In the genomic region with DNA sequence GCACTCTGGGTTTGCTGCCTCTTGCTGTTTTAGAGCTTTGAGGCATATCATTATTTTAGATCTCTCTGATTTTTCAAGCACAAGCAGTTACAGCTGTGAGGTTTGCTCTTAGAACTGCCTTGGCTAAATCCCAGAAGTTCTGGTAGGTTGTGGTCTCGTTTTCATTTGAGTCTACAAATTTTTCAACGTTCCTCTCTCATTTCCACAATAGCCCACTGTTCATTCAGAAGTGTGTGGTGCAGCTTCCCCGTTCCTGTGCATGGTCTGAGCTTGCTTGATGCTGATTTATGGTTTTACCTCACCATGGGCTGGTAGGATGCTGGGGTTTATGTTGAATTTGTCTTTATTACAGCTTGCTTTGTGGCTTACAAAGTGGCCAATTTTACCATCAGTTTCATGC, we compare ENCODE assay signal across 22 mouse cellular contexts.
"Had no signal": no experiment of that assay in that cellular context is flagged by ENCODE, and none has a peak within 500 bp of the region (broad histone marks: within the 10 kb centered on the region; RNA-seq: fewer than 3 reads in every experiment).

No protein-coding gene starts in this region.

- DNase-seq: kidney, adult 11 months; kidney, adult 8-10 months; kidney, postnatal 25 days; layer of hippocampus, adult 9-11 months; liver; lung, adult 18-20 months; lung, postnatal 10 days; lung, postnatal 36 days; right cerebral cortex, adult 18-20 months; right cerebral cortex, postnatal 14 days; spleen, adult 18-20 months; thymus, postnatal 25 days had no signal

- H3K27me3 ChIP-seq: intestine, embryonic 15.5 days; liver, embryonic 12.5 days; liver, embryonic 15.5 days; lung, embryonic 15.5 days; midbrain, embryonic 12.5 days; midbrain, embryonic 15.5 days; neural tube, embryonic 12.5 days; neural tube, embryonic 15.5 days; stomach, embryonic 15.5 days had no signal

- H3K4me1 ChIP-seq: intestine, embryonic 15.5 days; liver, embryonic 12.5 days; liver, embryonic 15.5 days; lung, embryonic 15.5 days; midbrain, embryonic 12.5 days; midbrain, embryonic 15.5 days; neural tube, embryonic 12.5 days; neural tube, embryonic 15.5 days; stomach, embryonic 15.5 days had no signal

- H3K9ac ChIP-seq: intestine, embryonic 15.5 days; liver, embryonic 12.5 days; liver, embryonic 15.5 days; lung, embryonic 15.5 days; midbrain, embryonic 12.5 days; midbrain, embryonic 15.5 days; neural tube, embryonic 12.5 days; neural tube, embryonic 15.5 days; stomach, embryonic 15.5 days had no signal

- H3K4me2 ChIP-seq: intestine, embryonic 15.5 days; liver, embryonic 12.5 days; liver, embryonic 15.5 days; lung, embryonic 15.5 days; midbrain, embryonic 12.5 days; midbrain, embryonic 15.5 days; neural tube, embryonic 12.5 days; neural tube, embryonic 15.5 days; stomach, embryonic 15.5 days had no signal

- ATAC-seq: intestine, embryonic 15.5 days; liver, embryonic 12.5 days; midbrain, embryonic 15.5 days had no signal

- H3K9me3 ChIP-seq: intestine, embryonic 15.5 days; liver, embryonic 12.5 days; liver, embryonic 15.5 days; lung, embryonic 15.5 days; midbrain, embryonic 12.5 days; midbrain, embryonic 15.5 days; neural tube, embryonic 12.5 days; neural tube, embryonic 15.5 days; stomach, embryonic 15.5 days had no signal

- H3K27ac ChIP-seq: intestine, embryonic 15.5 days; layer of hippocampus, adult 2 months; liver, embryonic 12.5 days; liver, embryonic 15.5 days; lung, embryonic 15.5 days; midbrain, embryonic 12.5 days; midbrain, embryonic 15.5 days; neural tube, embryonic 12.5 days; neural tube, embryonic 15.5 days; stomach, embryonic 15.5 days had no signal

- H3K36me3 ChIP-seq: intestine, embryonic 15.5 days; liver, embryonic 12.5 days; liver, embryonic 15.5 days; midbrain, embryonic 12.5 days; midbrain, embryonic 15.5 days; neural tube, embryonic 12.5 days; neural tube, embryonic 15.5 days; stomach, embryonic 15.5 days had no signal

- H3K4me3 ChIP-seq: intestine, embryonic 15.5 days; layer of hippocampus, adult 2 months; liver, embryonic 12.5 days; liver, embryonic 15.5 days; lung, embryonic 15.5 days; midbrain, embryonic 12.5 days; midbrain, embryonic 15.5 days; neural tube, embryonic 12.5 days; neural tube, embryonic 15.5 days; stomach, embryonic 15.5 days had no signal
